Mouse (Mus musculus) central nervous system, embryonic 11.5 days (tissue): ENCODE results near the gene Rab9. TPM values are rescaled to one million over a fixed set of nuclear protein-coding genes. Genes with fewer than 3 reads are reported as not detected.

Experiments
- polyA plus RNA-seq: library from polyadenylated mRNA; depleted of rRNA; stranded (reverse); fragments of >200 nt; gene quantifications from 2 replicates; pipeline ENCODE4 v1.2.3, GENCODE M21; 2012; rRNA removed

The Rab9 gene
- polyA plus RNA-seq: 22.7 and 35.1 TPM in 2 replicates

DNA sequence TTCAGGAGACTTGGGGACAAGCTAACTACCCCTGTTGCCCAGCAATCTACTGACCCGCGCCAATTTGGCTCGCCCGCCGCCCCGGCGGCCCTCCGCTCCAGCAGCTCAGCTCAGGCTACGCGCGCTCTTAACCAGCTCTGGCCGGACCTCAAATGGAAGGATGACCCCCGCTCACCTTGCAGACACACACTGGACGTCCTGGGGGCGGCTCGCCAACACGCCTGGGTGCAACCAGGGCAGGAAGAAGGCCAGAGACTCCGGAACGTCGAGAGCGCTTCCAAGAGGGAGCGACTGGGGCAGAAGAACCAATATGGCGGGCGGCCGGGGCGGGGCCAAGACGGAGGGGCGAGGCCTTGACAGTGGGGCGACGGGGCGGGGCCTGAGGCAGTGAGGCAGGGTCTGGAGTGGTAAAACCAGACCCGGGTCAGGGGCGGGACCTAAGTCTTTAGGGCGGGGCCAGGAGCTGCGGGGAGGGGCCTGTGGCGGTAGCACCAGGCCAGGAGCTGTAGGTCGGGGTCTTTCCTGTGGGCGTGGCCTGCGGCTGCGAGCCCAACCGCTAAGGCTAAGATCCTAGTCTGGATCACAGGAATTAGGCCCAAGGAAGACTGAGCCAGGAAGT is at the start of gene Rab9:
Gene Rab9 (minus strand): TSS at position 503 of the 619 bp plus-strand sequence.

DNA sequence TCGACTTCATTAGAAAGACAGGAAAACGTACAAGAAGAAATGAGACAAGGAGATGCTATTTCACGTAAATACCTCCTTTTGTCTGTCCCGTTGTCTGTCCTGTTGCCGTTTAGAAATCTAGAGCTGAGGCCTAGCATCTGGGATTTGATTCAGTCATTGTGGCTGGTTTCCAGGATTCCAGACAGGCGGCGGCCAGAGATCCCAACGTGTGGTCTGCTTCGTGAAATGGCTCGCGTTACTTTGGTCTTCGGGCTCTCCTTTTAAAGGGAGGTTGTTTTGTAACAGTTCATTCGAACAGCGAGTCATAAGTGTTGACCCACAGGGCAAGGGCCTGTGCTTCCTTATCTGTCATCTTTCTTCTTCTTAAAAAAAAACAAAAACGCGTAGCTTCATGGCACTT is 38.7 kb upstream of the Rab9 start, which contains the start of gene Tceanc:
Gene Tceanc (minus strand): TSS at position 223 of the 400 bp plus-strand sequence.

DNA sequence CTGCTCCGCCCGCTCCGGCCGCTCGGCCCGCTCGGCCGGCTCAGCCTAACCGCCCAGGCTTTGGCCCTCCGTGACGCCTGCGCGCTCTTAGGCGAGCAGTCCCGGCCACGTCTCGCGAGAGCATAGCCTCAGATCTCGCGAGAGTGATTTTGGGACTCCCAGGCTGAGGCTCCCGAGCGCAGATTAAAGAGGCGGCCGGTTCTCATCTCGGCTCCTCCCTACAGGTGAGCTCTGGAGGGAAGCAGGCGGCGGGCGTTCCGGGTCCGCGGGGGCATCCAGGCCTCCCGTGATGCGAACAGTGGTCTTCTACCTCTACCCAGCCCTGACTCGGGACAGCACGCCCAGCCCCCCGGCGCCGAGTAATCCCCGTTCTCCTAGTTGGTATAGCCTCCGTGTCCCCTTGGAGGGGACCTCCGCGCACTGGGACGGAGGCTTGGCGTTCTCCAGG is 39.0 kb downstream of the Rab9 start, which contains the start of gene Ofd1:
Gene Ofd1 (minus strand): TSS at position 89 of the 448 bp plus-strand sequence.

DNA sequence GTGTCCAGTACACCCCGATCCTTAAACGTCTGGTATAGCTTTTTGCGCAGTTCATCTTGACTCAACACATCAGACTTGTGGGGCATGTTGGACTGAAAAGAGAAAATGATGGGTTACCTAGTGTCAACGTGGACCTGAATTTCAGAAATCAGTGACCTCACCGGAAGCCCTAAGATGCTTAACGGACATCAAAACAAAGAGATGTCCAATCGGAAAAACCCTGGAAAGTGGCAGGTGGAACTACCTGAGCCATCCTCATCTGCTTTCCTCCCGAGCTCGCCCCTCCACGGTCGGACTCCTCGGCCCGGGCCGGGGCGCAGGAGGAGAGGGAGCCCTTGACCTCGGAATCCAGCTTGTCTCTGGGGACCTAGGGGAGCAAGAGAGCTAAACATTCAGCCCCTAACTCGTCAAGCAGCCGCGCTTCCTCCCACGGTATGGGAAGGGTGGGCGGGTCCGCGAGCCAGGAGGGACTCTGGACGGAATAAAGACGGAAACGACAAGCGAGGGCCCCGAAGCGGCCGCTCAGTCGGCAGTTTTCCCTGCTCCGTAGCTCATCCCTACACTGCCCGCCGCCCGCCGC is 39.5 kb downstream of the Rab9 start, which contains the start of gene Trappc2:
Gene Trappc2 (plus strand): TSS at position 539 of the 580 bp plus-strand sequence.

Other genes with a start within 250 kb of the Rab9 start
- gene Gpm6b, start 241.0 kb downstream of the Rab9 start, polyA plus RNA-seq: 77.1 and 95.8 TPM in 2 replicates
- gene Trappc2, start 39.3 kb downstream of the Rab9 start, polyA plus RNA-seq: 13.5 and 18.4 TPM in 2 replicates
- 7.4 and 8.4 TPM in 2 replicates for gene Ofd1, start 39.2 kb downstream of the Rab9 start, polyA plus RNA-seq
- gene Tceanc, start 38.7 kb upstream of the Rab9 start, polyA plus RNA-seq: 3.2 and 6.3 TPM in 2 replicates
- 5.1 and 9.5 TPM in 2 replicates for gene Egfl6, start 105.9 kb upstream of the Rab9 start, polyA plus RNA-seq